Mouse (Mus musculus) testis, postnatal 10 days (tissue): Measurements from ENCODE around the gene Fscn2.
"Not testable (repeated sequence)": the region's sequence is repeated elsewhere in the genome, so short reads cannot be mapped to it uniquely, and the experiment has no call there.

Experiments used
- DNase-seq: peaks from one replicate; pipeline ENCODE4 v3.0.0; 2021; ENCODE audit warnings: low spot score

Fscn2 gene

DNA sequence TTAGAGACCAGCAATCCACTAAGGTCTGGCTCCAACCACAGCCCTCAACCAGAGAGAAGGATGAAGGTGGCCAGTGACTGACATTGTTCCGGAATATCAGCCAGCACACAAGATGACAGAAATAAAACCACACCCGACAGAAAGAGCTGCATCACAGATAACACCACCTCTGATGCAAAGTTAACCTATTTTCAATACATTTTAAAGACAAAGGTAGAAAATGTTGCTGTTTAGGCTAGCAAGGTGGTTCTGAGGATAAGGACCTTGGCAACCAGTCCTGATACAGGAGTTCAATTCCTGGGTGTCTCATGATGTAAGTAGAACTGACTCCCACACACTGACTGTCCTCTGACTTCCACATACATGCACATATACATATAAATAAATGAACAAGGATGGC, 38.0 kb downstream of the Fscn2 start:
- DNase-seq = no peak

- DNase-seq = no peak
Measured at GRCm38 (mm10) chr11:120404814-120405213, 43.5 kb downstream of the Fscn2 start.

- no peak for DNase-seq
Measured at GRCm38 (mm10) chr11:120405867-120406266, 44.5 kb downstream of the Fscn2 start.

DNA sequence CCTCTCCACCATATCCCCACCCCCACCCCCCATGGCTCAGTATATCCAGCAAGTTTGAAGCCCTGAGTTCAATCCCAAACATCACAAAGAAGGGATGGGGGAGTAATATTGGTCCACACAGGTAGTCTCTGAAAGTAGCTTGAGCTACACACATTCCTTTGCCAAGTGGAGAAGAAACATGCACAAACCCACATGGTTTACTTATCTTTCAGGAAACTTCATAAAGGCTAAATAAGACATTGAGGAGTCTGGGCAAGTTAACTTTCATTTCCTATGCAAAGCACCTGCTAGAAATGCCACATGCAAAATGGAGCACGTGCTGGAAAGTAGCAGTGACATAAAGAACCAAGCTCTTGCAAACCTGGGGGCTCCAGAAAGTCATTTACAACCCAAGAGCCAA, 45.1 kb downstream of the Fscn2 start:
- DNase-seq = no peak

DNA sequence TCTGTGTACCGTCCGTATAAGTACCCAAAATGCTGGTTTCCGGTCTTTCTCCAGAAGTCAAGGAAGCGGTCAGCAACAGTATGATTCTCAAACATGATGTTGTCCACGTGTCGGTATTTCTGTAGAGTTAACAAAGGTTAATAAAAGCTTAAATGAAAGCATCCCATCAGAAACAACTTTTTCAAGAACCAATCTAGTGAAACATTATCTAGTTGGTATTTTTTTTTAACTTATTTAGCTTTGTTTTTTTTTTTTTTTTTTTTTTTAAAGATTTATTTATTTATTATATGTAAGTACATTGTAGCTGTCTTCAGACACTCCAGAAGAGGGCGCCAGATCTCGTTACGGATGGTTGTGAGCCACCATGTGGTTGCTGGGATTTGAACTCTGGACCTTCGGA, 52.3 kb downstream of the Fscn2 start:
- not testable (repeated sequence) for DNase-seq
